Mouse (Mus musculus) limb, embryonic 10.5 days (tissue): Measurements from ENCODE around the gene Gmppa. TPM values are rescaled to one million over a fixed set of nuclear protein-coding genes. Genes with fewer than 3 reads are reported as not detected.
A peak's percentile ranks its signal among the peaks of the same experiment; 100 is the strongest.

Experiments
- DNase-seq: peaks from one replicate; pipeline ENCODE4 v3.0.0-alpha.2; 2017; ENCODE audit warnings: low spot score
- H3K27ac ChIP-seq: fragments of 300-500 bp; sonication (generic); 2 replicates; pipeline ENCODE4 v1.5.1; 2016; ENCODE audit warnings: mild to moderate bottlenecking
- H3K27me3 ChIP-seq: fragments of 300-500 bp; sonication (generic); 2 replicates; pipeline ENCODE4 v1.6.1; 2016; ENCODE audit warnings: low read depth, mild to moderate bottlenecking; ENCODE audit not compliant: poor library complexity, severe bottlenecking
- H3K36me3 ChIP-seq: fragments of 300-500 bp; sonication (generic); 2 replicates; pipeline ENCODE4 v1.6.1; 2016; ENCODE audit warnings: mild to moderate bottlenecking, moderate library complexity
- H3K4me1 ChIP-seq: fragments of 300-500 bp; sonication (generic); 2 replicates; pipeline ENCODE4 v1.6.1; 2016
- H3K4me3 ChIP-seq: fragments of 300-500 bp; sonication (generic); 2 replicates; pipeline ENCODE4 v1.5.1; 2016; ENCODE audit warnings: mild to moderate bottlenecking, moderate library complexity
- H3K9me3 ChIP-seq: fragments of 300-500 bp; sonication (generic); replicated peaks from 2 replicates; pipeline ENCODE4 v1.6.1; 2016; ENCODE audit warnings: mild to moderate bottlenecking
- WGBS: fragments of 180-500 bp; shearing (Covaris S2); methylation state at CpG from one replicate; pipeline ENCODE4 v1.1.7; 2016; 5-methylcytosine and 5-hydroxymethylcytosine counted together
- polyA plus RNA-seq: library from polyadenylated mRNA; unstranded; fragments of >200 nt; fragmentation: Nextera tagmentation; extraction: Ambion mirVana; gene quantifications from 2 replicates; pipeline ENCODE4 v1.2.1, GENCODE M21; 2016

Gmppa gene
- polyA plus RNA-seq, 1 experiment from 2014 or later: 61.7 TPM

- WGBS: 94% methylated on average over 15 of the region's 15 CpGs
- Histone ChIP-seq H3K36me3 (peaks cover 76% of the 10 kb centered on the region), H3K27me3 (no peaks in the 10 kb centered on the region), H3K27ac (no peak overlapping the region), H3K9me3 (no peaks in the 10 kb centered on the region), H3K4me1 (peaks cover 8% of the 10 kb centered on the region), H3K4me3 (no peak overlapping the region)
- DNase-seq: no peak
These were observed 29.6 kb upstream of the Gmppa start for GRCm38 (mm10) chr1:75406173-75406572.

- no peaks in the 10 kb centered on the region for H3K27me3 ChIP-seq
- peaks cover 67% of the 10 kb centered on the region for H3K36me3 ChIP-seq
- WGBS: 95% methylated on average over 9 of the region's 9 CpGs
- no peak overlapping the region; the same call in 1 of the 2 replicates for H3K27ac ChIP-seq
- H3K4me1 ChIP-seq: 0 out of 2 replicates have a peak, but pooled peaks cover 3% of the 10 kb centered on the region
- no peaks in the 10 kb centered on the region for H3K9me3 ChIP-seq
- no peak for DNase-seq
- H3K4me3 ChIP-seq: no peak overlapping the region
These were observed 28.7 kb upstream of the Gmppa start for GRCm38 (mm10) chr1:75407056-75407455.

GRCm38 (mm10) chr1:75408210-75408609 lies 27.5 kb upstream of the Gmppa start:
- no peaks in the 10 kb centered on the region for H3K27me3 ChIP-seq
- H3K4me1 ChIP-seq: peaks cover 7% of the 10 kb centered on the region
- H3K36me3 ChIP-seq: peaks cover 56% of the 10 kb centered on the region
- no peak overlapping the region for H3K27ac ChIP-seq
- no peaks in the 10 kb centered on the region for H3K9me3 ChIP-seq
- 82% methylated on average over 4 of the region's 4 CpGs for WGBS
- H3K4me3 ChIP-seq: no peak overlapping the region
- DNase-seq: no peak

GRCm38 (mm10) chr1:75409950-75410349 lies 25.8 kb upstream of the Gmppa start:
- no peak overlapping the region for H3K4me3 ChIP-seq
- H3K4me1 ChIP-seq: peaks cover 10% of the 10 kb centered on the region
- peaks cover 48% of the 10 kb centered on the region for H3K36me3 ChIP-seq
- WGBS: 92% methylated on average over 7 of the region's 7 CpGs
- no peak for DNase-seq
- no peaks in the 10 kb centered on the region for H3K9me3 ChIP-seq
- 0 out of 2 replicates have a peak overlapping the region, but pooled peaks have one; percentile 11 for H3K27ac ChIP-seq
- H3K27me3 ChIP-seq: no peaks in the 10 kb centered on the region

GRCm38 (mm10) chr1:75412196-75412595 lies 23.5 kb upstream of the Gmppa start:
- Histone ChIP-seq H3K36me3 (peaks cover 47% of the 10 kb centered on the region), H3K4me1 (peaks cover 10% of the 10 kb centered on the region), H3K27me3 (no peaks in the 10 kb centered on the region), H3K9me3 (no peaks in the 10 kb centered on the region), H3K4me3 (no peak overlapping the region), H3K27ac (no peak overlapping the region)
- 96% methylated on average over 3 of the region's 3 CpGs for WGBS
- no peak for DNase-seq

- H3K4me3 ChIP-seq: no peak overlapping the region
- no peaks in the 10 kb centered on the region for H3K9me3 ChIP-seq
- no peak overlapping the region for H3K27ac ChIP-seq
- H3K4me1 ChIP-seq: peaks cover 10% of the 10 kb centered on the region
- 60% methylated on average over 3 of the region's 3 CpGs for WGBS
- H3K27me3 ChIP-seq: no peaks in the 10 kb centered on the region
- H3K36me3 ChIP-seq: peaks cover 43% of the 10 kb centered on the region
- DNase-seq: no peak
These were observed 22.0 kb upstream of the Gmppa start for GRCm38 (mm10) chr1:75413749-75414148.

- peak overlapping the region; percentile 49 for H3K4me3 ChIP-seq
- 5% methylated on average over 20 of the region's 20 CpGs for WGBS
- H3K27ac ChIP-seq: peak overlapping the region; percentile 75
- H3K27me3 ChIP-seq: peaks cover 53% of the 10 kb centered on the region
- DNase-seq: peak; percentile 54
- no peaks in the 10 kb centered on the region for H3K9me3 ChIP-seq
- peaks cover 49% of the 10 kb centered on the region for H3K4me1 ChIP-seq
- peaks cover 18% of the 10 kb centered on the region for H3K36me3 ChIP-seq
These were observed 13.9 kb upstream of the Gmppa start for GRCm38 (mm10) chr1:75421794-75422193.

DNA sequence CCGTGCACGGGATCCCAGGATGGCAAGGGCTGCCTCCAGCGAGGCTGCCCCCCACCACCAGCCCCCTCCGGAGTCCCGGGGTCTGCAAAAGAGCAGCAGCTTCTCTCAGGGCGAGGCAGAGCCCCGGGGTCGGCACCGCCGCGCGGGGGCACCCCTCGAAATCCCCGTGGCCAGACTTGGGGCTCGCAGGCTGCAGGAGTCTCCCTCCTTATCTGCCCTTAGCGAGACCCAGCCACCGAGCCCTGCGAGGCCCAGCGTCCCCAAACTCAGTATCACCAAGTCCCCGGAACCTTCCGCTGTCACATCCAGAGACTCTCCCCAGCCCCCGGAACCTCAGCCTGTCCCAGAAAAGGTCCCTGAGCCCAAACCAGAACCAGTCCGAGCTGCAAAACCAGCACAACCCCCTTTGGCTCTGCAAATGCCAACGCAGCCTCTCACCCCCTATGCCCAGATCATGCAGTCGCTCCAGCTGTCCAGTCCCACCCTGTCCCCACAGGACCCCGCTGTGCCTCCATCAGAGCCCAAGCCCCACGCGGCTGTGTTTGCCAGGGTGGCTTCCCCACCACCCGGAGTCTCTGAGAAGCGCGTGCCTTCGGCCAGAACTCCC lies 13.4 kb upstream of the Gmppa start:
- Histone ChIP-seq H3K4me1 (peaks cover 55% of the 10 kb centered on the region), H3K27ac (peak overlapping the region; percentile 75), H3K9me3 (no peaks in the 10 kb centered on the region), H3K4me3 (peak overlapping the region; percentile 49), H3K27me3 (peaks cover 58% of the 10 kb centered on the region), H3K36me3 (peaks cover 15% of the 10 kb centered on the region)
- peak; percentile 50 for DNase-seq
- 5% methylated on average over 32 of the region's 32 CpGs for WGBS

GRCm38 (mm10) chr1:75422823-75423471 lies 12.8 kb upstream of the Gmppa start:
- H3K36me3 ChIP-seq: peaks cover 11% of the 10 kb centered on the region; the same call in 1 of the 2 replicates
- H3K27ac ChIP-seq: peak overlapping the region; percentile 75
- WGBS: under 1% methylated on average over 71 of the region's 71 CpGs
- H3K27me3 ChIP-seq: peaks cover 61% of the 10 kb centered on the region
- peak; percentile 76 for DNase-seq
- peaks cover 61% of the 10 kb centered on the region for H3K4me1 ChIP-seq
- no peaks in the 10 kb centered on the region for H3K9me3 ChIP-seq
- peak overlapping the region; percentile 49 for H3K4me3 ChIP-seq

- no peak for DNase-seq
- Histone ChIP-seq H3K4me1 (peaks cover 65% of the 10 kb centered on the region), H3K27me3 (peaks cover 66% of the 10 kb centered on the region), H3K27ac (no peak overlapping the region), H3K9me3 (no peaks in the 10 kb centered on the region), H3K36me3 (peaks cover 6% of the 10 kb centered on the region; the same call in 1 of the 2 replicates), H3K4me3 (no peak overlapping the region)
- 56% methylated on average over 11 of the region's 11 CpGs for WGBS
These were observed 11.8 kb upstream of the Gmppa start for GRCm38 (mm10) chr1:75423780-75424390.

GRCm38 (mm10) chr1:75425796-75426471 lies 9.8 kb upstream of the Gmppa start:
- H3K27me3 ChIP-seq: peaks cover 71% of the 10 kb centered on the region
- H3K27ac ChIP-seq: no peak overlapping the region
- 41% methylated on average over 10 of the region's 10 CpGs for WGBS
- H3K4me1 ChIP-seq: peaks cover 83% of the 10 kb centered on the region
- DNase-seq: peak; percentile 85
- peaks cover 3% of the 10 kb centered on the region; the same call in 1 of the 2 replicates for H3K36me3 ChIP-seq
- no peak overlapping the region for H3K4me3 ChIP-seq
- H3K9me3 ChIP-seq: no peaks in the 10 kb centered on the region

DNA sequence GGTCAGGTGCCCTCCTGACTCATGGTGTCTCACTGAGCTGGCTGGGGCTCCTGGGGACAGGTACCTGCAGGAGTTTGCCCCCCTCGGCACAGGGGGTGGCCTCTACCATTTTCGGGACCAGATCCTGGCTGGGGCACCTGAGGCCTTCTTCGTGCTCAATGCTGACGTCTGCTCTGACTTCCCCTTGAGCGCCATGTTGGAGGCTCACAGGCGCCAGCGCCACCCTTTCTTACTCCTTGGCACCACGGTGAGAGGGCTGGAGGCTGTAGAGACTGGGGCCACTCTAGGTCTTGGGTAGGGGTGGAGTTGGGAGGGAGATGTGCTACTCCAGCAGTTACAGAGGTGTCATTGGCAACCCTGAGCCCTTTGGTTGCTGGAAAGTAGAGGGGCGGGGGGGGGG lies 3.1 kb downstream of the Gmppa start:
- WGBS: 70% methylated on average over 8 of the region's 9 CpGs
- H3K4me1 ChIP-seq: peaks cover 61% of the 10 kb centered on the region
- no peak overlapping the region for H3K27ac ChIP-seq
- H3K4me3 ChIP-seq: no peak overlapping the region
- H3K9me3 ChIP-seq: no peaks in the 10 kb centered on the region
- peaks cover 10% of the 10 kb centered on the region for H3K36me3 ChIP-seq
- H3K27me3 ChIP-seq: peaks cover 21% of the 10 kb centered on the region
- no peak for DNase-seq

DNA sequence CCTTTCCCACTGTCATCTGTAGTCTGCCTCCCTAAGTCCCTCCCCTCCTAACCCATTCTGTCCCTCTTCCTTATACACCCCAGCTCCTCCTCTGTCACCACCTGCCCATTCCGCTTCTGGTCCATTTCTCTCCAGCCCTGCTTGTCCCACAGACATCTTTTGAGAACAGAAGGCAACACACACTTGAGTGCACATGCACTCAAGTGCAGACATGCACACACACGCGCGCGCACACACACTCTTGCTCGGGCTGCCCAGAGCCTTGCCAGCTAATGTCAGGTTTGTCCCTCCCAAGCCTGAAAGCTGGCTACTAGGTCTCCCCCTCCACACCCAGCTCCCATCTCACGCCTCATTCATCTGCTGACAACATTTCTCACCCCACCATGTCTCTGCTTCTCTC lies 4.9 kb downstream of the Gmppa start:
- Histone ChIP-seq H3K9me3 (no peaks in the 10 kb centered on the region), H3K27me3 (peaks cover 40% of the 10 kb centered on the region), H3K27ac (no peak overlapping the region), H3K4me3 (no peak overlapping the region), H3K4me1 (peaks cover 71% of the 10 kb centered on the region), H3K36me3 (peaks cover 10% of the 10 kb centered on the region)
- DNase-seq: no peak
- WGBS: 97% methylated on average over 7 of the region's 7 CpGs
